Mouse (Mus musculus): ENCODE results near the gene Fpgt.

Fpgt gene

DNA sequence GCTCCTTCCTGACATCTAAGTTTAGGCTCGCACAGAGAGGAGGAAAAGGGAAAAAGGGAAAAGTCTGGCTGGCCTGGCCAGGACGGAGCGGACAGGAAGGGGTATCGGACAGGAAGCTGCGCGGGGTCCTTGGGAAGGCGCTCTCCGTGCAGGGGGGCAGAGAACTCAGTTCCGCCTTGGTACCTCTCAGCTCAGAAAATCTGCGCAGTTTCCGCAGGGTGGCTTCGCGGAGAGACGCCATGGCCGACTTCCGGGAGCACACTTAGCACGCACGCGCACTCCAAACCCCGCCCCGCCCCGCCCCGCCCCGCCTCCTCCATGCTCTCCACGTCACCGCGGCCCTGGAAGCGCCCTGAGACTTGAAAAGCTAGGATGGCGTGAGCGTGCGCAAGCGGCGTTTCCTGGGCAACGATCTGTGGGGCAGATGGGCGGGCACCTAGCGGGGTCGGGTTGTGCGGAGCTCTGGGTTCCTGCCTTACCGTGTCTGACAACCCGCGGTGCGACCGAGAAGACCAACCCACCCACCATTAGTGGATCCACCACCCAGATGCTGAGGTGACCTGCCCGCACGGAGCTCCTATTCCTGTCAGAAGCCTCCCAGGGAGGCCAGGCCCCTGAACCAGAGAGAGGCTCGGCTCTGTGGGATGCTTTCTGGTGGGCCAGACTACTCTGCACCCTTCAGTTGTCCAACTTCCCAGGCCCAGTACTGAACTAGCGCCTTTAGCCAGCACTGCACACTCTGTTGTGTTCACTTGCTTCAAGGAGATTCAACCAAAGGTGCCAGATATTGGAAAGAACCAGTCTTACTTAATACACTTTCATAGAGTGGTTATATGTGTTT is at the start of gene Fpgt, which contains the start of gene Lrriq3:
Fpgt (minus strand) TSS at position 288 of the 841 bp plus-strand sequence.
Lrriq3 (plus strand) TSS at position 319 of the 841 bp plus-strand sequence.
- peak; percentile 94 for DNase-seq

DNA sequence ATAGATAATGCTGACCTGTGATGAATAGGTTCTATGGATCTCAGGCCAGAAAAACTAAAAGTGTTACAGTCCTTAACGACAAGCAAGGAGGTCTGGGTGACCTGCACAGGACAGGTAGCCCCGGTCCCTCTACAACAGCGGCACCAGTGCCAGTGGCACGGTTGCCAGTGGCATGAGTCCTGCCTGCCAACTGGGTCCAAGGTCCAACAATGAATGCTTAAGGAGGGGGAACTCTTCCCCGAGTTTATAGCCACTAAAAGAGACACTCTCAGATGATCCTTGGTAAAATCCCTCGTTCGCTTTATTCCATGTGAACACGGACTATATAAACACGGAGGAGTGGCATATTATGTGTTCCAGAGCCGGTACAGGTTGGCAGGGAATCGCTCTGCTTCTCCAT is 47.8 kb upstream of the Fpgt start:
- DNase-seq, result no peak

DNA sequence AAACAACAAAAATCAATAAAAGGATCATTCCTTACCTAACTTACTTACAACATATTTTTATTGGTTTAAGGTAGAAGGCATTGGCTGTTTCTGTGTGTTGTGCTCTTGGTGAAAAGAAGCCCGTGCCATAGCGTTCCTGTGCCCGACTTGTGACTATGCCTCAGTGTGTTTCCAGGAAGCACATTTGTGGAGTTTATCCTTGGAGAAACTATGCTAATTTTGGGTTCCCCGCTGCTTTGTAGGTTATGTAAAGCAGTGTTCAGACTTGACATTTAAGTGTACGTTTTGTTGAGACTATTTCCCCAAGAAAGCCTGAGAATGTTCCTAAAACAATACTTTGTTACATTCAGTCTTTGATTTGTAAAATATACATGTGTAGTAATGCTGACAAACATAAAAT is 44.5 kb upstream of the Fpgt start:
- DNase-seq, result no peak

DNA sequence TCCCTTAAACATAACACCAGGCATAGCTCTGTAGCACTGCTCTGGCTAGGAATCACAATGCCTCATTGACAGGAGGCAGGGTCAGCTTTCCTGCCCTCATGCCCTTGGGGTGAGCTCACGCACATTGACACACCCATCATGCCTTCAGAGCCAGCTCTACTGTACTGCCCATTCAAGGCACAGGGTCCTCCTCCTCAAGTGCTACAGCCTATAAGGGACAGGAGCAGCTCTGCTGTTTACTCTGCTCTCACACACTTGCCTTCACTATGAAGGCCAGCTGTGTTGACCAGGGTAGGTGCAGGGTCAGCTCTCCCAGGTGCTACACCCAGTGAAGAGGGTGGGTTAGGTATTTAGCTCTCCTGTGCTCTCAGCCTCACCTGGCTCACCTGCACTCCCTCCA is 12.8 kb upstream of the Fpgt start:
- DNase-seq, result no peak

DNA sequence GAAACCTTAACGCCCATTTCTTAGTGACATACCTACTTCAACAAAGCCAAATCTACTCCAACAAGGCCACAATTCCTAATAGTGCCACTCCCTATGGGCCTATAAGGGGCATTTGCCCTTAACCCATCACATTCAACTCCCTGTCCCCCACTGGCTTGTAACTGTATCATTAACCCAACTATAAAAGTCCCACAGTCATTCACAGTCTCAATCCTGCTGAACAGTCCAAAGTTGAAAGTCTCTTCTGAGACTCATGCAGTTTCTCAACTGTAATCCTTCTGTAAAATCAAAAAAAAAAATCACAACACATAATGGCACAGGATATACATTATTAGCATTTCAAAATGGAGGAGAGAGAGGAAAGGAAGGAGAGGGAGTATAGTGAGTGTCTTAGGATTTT is 6.1 kb upstream of the Fpgt start:
- DNase-seq, result no peak

DNA sequence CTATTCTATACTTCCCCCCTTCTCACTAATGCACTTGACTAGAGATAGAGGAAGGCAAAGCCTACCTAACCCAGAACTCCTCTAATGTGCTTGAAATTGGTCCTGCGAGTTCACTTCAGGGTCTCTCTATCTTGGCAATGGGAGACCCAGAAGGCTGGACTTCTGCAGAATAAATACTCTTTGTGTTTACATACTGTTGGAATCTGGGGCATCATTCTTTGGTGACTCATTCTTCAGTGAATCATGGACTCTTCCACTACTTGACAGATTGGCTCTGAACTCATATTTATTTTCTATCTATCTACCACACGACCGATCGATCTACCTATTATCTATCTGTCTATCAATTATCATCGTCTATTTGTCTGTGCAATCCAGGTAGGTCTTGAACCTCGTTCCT is 1.1 kb downstream of the Fpgt start:
- DNase-seq, result no peak

DNA sequence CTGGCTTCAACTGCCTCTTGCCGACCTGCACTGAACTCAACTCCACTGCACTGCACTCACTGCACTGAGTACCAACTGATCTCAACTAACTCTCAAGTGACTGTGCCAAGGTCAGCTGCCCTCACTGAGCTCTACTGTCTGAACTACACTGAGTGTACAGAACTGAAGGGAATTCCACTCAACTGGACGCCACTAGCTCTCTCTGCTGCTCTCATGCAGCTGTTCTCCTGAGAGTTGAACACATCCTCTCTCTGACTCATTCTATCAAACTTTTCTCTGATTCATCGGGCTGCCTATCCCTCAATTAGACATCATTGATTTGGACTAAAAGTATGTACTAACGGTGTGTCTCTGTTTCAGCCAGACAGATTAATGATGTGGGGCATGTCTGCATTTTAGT is 15.3 kb downstream of the Fpgt start:
- no peak for DNase-seq

DNA sequence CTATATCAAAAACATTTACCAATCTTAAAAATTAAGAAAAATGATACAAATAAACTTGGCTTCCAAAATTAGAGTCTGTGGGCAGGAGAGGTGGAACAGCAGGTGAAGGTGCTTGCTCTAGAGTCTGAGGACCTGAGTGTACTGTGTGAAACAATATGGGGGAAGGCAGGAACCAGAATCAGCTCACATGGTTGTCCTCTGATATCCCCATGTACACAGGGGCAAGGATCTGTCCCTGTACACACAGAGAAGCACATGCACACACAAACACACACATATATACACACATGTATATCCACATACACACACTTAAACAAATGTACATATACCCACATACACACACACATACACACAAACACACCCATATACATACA is 33.8 kb downstream of the Fpgt start:
- no peak for DNase-seq

DNA sequence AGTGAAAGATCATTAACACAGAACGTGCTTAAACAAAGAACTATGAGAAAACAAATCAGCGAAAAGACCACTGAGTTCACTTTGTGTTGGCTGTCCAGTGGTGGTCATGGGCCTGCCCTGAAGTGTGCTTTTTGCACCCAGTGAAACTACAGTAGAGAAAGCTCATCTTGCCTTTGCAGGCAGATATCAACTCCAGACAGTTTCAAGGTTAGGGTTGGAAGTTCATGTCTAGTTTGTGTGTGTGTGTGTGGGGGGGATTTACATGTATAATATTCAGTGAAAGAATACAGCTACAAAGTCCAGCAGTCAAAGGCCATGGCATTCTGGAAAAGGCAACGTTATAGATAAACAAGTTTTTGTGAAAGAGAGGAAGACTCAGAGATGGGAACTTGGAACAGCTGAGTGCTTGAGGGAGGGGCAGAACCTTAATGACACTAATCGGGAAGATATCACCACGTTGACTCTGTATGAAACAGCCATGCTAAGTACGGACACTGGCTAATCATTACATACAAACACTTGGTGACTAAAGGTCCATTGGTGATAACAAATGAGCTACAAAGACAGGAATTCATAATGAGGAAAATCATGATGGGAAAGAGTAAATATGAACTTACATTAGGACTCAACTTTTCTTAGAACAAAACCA is 34.3 kb downstream of the Fpgt start:
- no peak for DNase-seq

DNA sequence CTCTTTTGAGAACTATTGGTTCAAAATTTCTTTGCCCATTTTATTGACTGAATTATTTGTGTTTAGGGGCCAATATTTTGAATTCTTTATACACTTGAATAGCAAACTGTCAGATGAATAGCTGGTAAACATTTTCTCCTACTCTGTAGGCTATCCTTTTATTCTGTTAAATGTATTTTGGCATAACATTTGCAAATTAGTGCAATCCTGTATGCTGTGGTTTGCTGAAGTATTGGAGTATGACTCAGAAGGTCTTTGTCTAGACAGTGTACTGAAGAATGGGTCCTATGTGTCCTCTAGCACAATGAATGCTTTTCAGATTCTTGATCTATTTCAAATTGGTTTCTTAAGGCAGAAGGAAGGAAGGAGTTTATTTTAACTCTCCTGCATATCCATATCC is 35.6 kb downstream of the Fpgt start:
- DNase-seq, result no peak

DNA sequence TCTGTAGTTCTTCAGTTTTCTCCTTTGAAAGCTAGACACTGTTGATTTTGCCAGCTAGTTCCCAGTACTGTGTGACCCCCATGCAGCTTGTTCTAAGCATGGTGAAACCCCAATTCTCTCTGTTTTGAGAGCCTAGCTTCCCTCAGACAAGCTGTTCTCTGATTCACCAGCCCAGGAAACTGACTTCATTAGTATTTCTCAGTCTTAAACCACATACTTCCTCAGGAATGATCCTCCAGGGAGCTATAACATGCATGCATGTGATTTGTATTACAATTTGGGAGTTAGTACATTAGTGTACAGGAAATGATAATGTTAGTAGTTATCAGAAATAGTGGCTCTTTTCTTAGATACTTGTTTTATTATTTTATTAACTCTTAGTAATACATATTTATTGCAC is 36.6 kb downstream of the Fpgt start:
- no peak for DNase-seq

DNA sequence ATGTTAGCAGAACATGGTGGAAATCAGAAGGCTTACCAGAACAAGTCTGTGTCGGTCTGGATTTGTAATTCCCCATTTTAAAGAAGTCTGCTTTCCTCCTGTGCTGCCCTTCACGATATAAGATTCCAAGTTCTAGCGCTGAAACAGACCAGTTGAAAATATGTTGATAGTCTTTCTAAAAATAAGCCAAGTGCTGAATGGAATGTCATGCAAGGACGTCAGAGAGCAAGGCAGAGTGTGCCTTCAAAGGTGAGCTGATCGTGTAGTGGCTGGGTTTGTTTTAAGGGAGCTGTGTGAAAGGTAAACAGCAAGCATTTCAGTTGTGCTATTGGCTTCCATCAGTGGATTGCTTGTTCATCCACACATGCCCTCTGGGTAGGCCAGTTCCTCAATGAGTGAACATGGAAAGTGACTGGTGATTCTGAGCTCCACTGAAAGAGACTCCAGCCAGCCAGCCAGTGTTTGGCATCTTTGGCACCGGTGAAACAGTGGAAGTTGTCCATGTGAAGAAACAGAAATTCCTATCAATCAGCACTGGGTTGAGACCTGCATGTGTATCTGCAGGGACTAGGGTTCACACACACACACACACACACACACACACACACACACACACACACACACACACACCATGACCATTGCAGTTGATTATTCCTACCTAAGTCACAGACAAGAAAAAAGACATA is 37.8 kb downstream of the Fpgt start, which contains the start of gene Tnni3k:
Tnni3k (minus strand) TSS at position 177 of the 686 bp plus-strand sequence.
- no peak for DNase-seq

DNA sequence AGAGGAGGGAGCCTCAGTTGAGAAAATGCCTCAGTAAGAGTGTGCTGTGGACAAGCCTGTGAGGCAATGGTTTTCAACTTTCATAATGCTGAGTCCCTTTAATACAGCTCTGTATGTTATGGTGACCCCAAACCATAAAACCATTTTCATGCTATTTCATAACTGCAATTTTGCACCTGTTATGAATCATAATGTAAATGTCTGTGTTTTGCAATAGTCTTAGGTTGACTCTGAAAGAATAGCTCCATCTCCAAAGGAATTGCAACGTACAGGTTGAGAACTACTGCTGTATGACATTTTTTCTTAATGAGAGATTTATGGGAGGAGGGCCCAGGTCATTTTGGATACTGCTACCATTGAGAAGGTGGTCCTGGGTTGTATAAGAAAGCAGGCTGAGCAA is 40.0 kb downstream of the Fpgt start:
- DNase-seq, result no peak

DNA sequence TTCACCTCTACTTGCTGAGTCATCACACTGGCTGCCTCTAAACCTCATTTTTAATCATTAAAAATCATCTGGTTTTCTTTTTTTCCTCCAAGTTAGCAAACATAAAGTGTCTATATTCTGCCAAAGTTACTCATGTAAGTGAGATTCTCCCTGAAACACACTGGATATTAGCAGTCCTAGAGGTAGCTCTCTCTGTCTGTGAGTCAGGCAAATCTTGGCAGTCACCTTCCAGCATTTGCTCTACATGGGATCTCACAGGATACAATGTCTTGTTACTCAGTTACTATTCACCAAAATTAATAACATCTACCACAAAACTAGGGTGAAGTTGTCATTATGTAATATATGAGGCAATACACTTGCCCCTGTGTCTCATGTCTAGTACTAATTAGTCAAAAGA is 41.2 kb downstream of the Fpgt start:
- DNase-seq, result no peak

DNA sequence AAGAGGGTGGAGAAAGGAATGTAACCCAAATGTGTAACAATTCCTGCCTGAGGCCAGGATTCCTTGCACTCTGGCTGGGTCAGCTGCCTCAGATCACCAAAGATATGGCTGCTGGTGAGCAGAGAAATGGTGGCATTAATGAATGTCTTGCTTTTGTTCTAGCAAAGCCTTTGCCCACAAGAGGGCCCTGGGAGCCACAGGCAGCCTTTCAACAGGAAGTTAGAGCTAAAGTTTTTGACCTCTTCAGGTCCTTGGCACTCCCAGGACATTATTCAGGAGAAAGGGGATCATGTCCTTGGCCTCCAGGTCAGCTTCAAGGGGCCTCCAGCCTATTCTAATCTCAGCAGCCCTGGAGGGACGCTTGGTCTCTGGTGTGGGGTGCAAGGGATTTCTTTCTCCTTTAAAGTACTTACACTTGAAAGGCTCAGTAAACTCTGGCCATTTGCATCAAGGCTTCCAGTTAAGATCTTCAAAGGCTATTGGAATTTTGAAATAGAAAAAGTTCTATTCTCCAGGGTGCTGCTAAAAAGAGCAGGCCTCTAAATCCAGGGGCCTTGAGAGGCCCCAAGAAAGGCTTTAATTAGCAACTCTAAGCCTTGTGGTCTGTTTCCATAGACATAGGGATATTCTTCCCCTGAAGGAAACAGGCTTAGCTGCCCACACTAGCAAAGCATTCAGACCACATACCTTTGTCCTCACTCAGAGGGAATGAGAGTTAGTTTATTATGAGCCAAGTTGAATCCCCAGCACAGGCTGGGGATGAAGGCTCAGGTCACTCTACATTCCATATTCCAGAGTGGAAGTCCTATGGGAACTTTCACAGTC is 54.0 kb downstream of the Fpgt start:
- no peak for DNase-seq

All from cerebellum, adult 9-11 months (tissue).